Mouse (Mus musculus) splenic B cell, adult 2 months (primary cell): Measurements from ENCODE around the gene Elmod1.
A peak's percentile ranks its signal among the peaks of the same experiment; 100 is the strongest.

Experiments used
- DNase-seq: peaks from one replicate; pipeline ENCODE4 v3.0.0-alpha.2; 2011; ENCODE audit warnings: low read depth, low spot score
- H3K27me3 ChIP-seq: 2 replicates; pipeline ENCODE4 v1.6.1; 2012; ENCODE audit warnings: mild to moderate bottlenecking, low read length, moderate library complexity, mixed read lengths; ENCODE audit not compliant: control insufficient read depth, poor library complexity, insufficient read depth, severe bottlenecking
- H3K36me3 ChIP-seq: 2 replicates; pipeline ENCODE4 v1.6.1; 2012; ENCODE audit warnings: mild to moderate bottlenecking, low read length, moderate library complexity, mixed read lengths; ENCODE audit not compliant: control insufficient read depth, poor library complexity, insufficient read depth, severe bottlenecking

The Elmod1 gene

DNA sequence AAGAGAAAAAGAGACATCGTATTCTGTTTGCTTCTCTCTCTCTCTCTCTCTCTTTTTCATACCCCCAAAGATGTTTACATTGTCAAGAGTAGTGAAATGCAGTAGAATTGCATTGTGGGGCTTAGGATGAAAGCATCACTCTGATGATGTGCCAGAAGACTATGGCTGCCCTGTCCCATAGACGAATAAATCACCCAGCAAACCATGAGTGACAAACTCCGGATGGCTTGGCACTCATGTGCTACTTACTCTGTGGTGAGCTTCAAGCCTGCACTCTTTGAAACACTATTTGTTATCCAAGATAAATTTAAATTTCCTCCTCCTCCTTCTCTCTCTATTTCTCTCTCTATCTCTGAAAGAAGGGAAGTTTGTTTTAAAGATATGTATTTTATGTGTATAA is 36.5 kb downstream of the Elmod1 start:
- no peaks in the 10 kb centered on the region; the same call in 1 of the 2 replicates for H3K27me3 ChIP-seq
- H3K36me3 ChIP-seq: no peaks in the 10 kb centered on the region
- no peak for DNase-seq

DNA sequence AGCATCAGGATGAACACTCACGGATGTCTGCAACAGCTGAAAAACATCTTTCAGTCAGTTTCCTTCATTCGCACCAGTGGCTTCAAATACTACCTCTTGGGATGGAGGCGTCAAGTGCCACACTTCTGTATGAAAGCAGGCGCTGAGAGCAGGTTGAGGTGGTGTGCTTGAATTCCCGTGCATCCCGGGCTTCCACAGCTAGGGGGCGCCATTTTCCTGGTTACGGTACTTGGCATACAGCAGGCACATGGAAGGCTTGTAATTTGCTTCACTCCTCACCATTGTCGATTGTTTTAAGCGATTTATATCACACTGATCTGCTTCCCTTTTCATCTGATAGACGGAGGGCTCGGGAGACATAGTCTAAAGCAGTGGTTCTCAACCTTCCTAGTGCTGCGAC is 40.9 kb downstream of the Elmod1 start:
- DNase-seq: peak; percentile 1
- H3K36me3 ChIP-seq: no peaks in the 10 kb centered on the region

DNA sequence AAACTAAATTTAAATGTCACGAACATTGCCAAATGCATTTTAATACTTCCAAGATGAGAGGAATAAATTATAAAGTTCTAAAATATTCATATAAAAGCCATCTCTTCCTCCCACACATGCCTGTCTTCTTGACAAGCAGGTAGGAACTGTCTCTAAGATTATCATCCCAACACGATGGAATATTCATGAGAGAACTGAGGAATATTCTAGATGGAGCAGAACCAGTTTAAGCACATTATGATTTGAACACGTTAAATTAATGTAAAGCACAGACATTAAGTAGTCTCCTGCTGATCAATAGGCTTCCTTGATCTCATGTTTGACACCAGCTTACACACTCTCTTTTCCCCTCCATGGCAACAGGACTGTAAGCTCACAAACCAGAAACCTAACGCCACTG is 41.7 kb downstream of the Elmod1 start:
- no peaks in the 10 kb centered on the region for H3K27me3 ChIP-seq
- H3K36me3 ChIP-seq: no peaks in the 10 kb centered on the region
- no peak for DNase-seq

More for the DNA sequence above, 40.9 kb downstream of the Elmod1 start:
- no peaks in the 10 kb centered on the region for H3K27me3 ChIP-seq

DNA sequence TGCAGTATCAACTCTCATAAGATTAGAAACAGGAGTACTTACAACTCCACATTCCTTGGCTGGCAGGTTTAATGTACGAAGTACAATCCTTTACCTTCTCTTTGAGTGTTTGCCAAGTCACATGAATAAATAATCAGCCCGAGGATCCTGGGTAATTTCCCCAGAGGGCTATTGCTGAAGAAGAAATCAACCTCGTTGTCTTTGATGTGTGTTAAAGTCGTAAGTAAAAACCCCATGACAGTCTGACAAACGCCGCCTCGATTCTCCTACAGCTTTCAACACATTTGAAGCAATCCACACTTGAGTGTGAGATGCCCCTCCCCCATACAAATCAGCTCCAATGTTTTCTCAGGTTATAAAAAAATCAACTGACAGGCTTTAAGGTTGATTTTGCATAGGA is 44.2 kb downstream of the Elmod1 start:
- no peaks in the 10 kb centered on the region for H3K36me3 ChIP-seq
- no peaks in the 10 kb centered on the region for H3K27me3 ChIP-seq
- DNase-seq: no peak

DNA sequence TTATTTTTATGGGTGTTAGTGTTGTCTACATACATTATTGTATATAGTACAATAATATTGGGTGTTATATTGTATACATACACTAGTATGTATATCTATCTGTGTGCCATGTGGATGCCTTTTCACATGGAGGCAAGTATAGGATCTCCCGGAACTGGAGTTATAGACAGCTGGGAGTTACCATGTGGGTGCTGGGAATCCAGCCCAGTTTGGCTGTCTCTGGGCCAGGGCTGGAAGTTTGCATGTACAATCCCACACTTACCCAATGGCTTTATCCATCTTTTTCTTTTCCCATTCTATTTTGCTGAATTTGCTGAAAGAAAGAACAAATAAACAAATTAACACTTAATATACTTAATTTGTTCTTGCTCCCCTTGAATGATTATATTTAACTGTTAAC is 54.0 kb downstream of the Elmod1 start:
- no peak for DNase-seq
- Histone ChIP-seq H3K27me3 (no peaks in the 10 kb centered on the region), H3K36me3 (no peaks in the 10 kb centered on the region)

DNA sequence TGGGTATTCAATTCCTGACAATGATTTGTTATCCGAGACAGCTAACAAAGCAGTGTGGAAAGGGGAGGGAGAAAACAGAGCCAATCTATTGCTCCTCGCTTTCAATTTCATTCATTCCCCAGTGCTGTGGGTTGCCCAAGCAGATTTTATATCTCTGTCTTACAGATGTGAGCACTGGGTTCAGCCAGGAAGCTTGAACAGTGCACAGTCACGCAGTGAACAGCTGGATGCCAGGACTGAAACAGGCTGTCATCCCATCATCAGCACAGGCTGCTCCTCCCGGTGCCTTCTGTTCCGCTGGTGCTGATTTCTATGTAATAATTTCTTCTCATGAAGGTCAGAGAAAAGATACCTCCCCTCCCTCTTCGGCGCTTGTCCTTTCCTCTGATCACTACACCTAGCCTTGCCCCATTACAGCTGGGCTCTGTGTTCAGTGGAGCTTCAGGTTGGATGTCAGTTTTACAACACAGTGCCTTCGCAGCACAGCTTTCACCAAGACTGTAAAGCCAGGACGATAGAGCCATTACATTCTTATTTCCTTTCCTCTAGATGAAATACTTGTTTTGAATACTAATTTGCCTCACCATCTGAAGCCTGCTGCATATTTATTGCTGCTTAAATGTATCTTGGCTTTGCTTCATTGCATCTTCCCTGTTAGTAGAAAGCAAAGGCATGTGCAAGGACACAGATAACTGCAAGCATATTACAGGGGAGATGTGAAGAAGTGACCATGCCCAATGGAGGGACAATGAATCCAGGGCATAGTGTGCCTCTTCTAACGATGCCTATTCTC is 59.0 kb downstream of the Elmod1 start:
- Histone ChIP-seq H3K36me3 (no peaks in the 10 kb centered on the region), H3K27me3 (no peaks in the 10 kb centered on the region; the same call in 1 of the 2 replicates)
- DNase-seq: no peak

DNA sequence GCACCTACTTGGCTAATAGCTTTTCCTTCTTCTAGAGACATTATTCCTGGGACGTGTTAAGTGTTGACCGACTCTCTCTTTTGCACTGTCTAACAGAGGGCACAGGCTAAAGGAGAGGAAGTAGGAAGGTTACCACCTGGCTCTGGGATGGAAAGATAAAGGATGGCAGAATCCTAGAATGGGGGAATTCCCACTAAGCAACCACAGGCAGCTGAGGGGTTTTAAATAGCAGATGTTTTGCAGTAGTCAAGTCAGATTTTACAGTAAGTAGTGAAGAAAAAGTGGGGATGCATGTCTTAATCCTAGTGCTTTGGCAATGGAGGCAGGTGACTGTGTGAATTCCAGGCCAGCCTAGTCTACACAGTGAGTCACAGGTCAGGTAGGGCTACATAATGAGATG is 64.3 kb downstream of the Elmod1 start:
- no peaks in the 10 kb centered on the region for H3K36me3 ChIP-seq
- H3K27me3 ChIP-seq: no peaks in the 10 kb centered on the region; the same call in 1 of the 2 replicates
- no peak for DNase-seq

DNA sequence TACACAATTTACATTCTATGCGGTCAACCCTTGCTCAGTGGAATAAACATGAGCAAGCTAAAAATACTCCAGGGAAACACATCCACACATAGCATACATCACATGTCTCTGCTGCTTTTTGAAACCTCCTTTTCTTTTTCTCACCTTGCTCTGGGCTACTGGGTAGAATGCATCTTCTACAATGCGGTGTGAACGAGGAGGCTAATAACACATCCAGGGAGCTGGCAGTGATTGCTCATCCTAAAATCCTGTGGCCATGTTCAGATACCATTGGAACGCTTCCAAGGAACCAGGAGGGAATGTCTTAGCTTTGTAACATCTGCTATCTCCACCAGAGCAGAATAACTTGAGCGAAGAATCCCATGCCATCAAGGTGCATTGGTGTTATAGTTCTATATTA is 64.8 kb downstream of the Elmod1 start:
- Histone ChIP-seq H3K27me3 (no peaks in the 10 kb centered on the region; the same call in 1 of the 2 replicates), H3K36me3 (no peaks in the 10 kb centered on the region)
- DNase-seq: no peak

DNA sequence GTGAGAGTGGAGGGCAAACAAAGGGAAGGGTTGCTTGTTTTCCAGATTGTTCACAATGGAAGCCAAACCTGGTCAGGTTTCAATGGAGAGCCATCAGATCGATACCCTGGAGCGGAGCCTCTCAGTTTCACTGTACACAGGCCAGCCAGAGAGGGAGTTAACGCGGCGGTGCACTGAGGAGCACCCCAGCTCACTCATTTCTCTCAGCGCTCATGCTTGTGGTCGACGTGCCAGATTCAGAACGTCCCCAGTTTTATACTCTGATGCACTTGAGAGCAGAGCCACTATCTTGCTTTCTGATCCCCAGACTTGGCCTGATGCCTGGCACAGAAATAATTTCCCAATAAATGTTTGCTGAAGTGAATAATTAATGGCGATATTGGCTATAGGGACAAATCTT is 68.3 kb downstream of the Elmod1 start:
- DNase-seq: no peak
- Histone ChIP-seq H3K27me3 (no peaks in the 10 kb centered on the region), H3K36me3 (no peaks in the 10 kb centered on the region)

DNA sequence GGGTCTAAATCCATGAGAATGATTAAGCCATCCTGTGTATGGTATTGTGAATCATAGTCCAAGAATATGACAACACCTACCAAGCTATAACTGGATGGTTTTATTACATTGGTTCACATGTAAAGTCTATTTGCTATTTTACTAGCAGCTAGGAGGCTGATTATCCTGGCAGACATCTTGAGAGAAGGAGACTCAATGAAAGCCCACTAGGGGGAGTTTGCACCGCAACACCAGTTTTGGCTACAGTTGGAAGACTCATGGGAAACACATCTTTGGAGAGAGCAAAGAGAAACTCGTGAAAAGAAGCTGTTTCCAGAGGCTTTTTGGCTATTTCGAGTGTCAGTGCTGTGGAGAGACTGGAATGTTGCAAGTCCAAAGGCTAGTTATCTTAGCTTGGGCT is 69.7 kb downstream of the Elmod1 start:
- no peak for DNase-seq
- H3K27me3 ChIP-seq: no peaks in the 10 kb centered on the region
- H3K36me3 ChIP-seq: no peaks in the 10 kb centered on the region

DNA sequence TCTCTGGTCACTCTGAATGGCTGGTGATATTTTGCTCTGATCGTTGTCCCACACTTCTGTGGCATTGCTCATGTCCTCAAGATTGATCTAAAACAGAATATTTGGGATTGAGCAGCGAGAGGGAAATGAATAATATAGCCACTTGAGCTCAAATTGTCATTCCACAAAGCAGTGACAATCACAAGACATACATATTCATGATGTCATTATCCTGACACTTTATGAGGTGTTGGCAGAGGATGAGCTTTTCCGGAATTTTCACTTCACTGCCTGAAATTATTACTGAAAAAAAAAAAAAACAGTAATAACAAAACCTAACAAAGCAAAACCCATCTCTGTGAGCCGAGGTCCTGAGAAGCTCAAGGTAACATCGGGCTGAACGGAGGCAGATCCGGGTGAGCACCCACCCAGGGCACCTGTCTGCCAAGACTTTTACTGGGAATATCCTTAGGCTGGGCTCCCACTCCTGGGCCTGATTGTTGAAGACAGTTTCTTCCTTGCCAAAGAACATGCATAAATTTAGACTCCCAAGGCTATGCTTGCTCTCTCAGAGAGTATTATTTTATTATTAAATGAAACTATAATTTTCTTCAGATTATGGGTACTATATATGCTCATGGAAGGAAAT is 71.8 kb downstream of the Elmod1 start:
- no peak for DNase-seq
- no peaks in the 10 kb centered on the region for H3K36me3 ChIP-seq
- H3K27me3 ChIP-seq: no peaks in the 10 kb centered on the region

DNA sequence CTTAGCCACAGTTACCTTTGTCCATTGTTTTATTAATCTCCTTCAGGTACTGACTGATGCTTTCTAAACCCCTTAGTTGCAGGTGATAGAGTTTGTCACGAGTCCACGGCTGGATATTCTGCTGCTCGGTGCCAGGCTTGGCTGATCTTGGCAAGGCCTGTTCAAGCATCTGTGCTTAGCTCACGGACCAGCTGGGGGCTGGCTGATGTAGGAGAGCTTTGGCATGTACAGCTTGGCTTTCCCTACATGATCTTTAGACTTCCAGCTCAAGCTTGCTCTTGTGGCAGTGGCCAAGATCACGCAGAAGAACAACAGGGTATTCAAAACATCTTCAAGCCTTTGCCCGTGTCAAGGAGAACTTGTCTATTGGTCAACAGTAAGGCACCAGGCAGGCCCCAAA is 75.3 kb downstream of the Elmod1 start:
- DNase-seq: no peak

DNA sequence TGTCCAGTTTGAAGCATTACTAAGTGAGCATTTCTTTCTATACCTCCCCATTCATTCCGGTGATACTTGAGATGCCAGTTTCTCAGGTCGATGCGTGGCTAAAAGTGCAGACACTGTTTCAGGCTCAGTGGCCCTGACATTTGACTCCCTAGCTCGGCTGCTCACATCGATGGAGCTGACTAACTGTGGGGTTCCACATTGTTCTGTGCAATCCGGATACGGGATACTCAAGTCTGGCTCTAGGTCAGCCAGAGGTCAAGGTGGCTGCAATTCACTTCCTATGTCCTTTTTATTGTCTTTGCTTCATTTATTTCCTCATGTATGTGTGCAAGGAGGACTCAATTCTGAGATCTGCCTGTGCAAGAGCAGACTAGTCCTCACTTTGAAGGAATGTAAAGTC is 79.3 kb downstream of the Elmod1 start:
- H3K27me3 ChIP-seq: no peaks in the 10 kb centered on the region
- DNase-seq: no peak

More for the DNA sequence above, 75.3 kb downstream of the Elmod1 start:
- Histone ChIP-seq H3K27me3 (no peaks in the 10 kb centered on the region), H3K36me3 (no peaks in the 10 kb centered on the region)

DNA sequence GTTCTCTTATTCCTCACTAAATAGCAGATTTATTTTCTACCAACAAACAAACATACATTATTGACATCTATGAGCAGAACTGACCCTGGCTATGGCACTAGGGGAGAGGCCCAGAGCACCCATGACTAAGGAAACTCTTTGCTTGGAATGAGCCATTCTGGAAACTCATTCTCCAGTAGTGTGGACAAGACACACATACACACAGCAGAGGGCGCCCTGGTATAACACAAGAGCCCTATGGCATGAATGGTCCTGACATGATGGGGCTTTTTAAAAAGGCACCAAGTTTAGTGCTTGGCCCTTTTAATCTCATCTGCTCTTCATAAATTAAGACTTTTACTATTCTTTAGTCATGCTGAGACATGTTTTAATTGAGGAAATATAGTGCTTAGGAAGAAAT is 85.0 kb downstream of the Elmod1 start:
- no peaks in the 10 kb centered on the region for H3K27me3 ChIP-seq
- no peak for DNase-seq
- no peaks in the 10 kb centered on the region for H3K36me3 ChIP-seq

More for the DNA sequence above, 79.3 kb downstream of the Elmod1 start:
- no peaks in the 10 kb centered on the region for H3K36me3 ChIP-seq

DNA sequence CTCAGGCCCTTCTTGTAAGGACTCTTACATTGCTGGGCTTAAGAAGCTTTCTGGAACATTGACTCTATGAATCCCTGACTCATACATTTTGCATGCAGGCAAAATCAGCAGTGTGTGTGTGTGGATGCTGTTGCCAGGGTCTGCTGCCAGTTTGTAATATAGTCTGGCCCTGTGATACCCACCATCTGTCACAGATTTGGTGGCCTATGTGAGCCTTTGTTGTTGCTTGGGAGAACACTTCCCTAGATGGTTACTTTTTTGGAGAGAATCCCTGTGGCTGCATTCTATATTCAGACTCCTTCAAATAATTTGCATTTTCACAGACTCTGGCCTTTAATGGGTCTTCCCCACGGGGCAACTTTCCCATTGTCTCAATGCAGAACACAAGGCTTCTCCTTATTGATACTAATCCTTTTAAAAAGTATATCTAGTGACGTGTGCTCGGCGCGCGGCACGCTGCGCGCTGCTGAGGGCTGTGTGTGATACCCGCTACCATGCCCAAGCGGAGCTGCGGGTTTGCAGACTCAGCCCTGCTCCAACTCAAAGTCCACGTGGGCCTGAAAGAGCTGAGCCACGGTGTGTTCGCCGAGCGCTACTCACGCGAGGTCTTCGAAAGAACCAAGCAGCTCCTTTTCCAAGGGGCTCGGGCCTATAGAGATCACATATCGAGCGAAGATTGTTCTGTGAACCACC is 91.4 kb downstream of the Elmod1 start:
- H3K27me3 ChIP-seq: no peaks in the 10 kb centered on the region
- no peak for DNase-seq
- H3K36me3 ChIP-seq: no peaks in the 10 kb centered on the region
